Mouse (Mus musculus) midbrain, embryonic 11.5 days (tissue): ENCODE data around the gene Gnat2. TPM values are rescaled to one million over a fixed set of nuclear protein-coding genes. Genes with fewer than 3 reads are reported as not detected.

Source experiments
- ATAC-seq: fragments of 200-750 bp; cut with Nextera tagmentation; 2 replicates; pipeline ENCODE4 v1.8.0; 2017; ENCODE audit warnings: moderate TSS enrichment, moderate library complexity; ENCODE audit not compliant: low FRiP score
- DNase-seq: peaks from one replicate; pipeline ENCODE4 v3.0.0; 2015; ENCODE audit warnings: low spot score; ENCODE audit errors: missing footprints
- H3K27ac ChIP-seq: fragments of 300-500 bp; sonication (generic); 2 replicates; pipeline ENCODE4 v1.5.1; 2014; ENCODE audit warnings: low read depth, low read length
- H3K27me3 ChIP-seq: fragments of 300-500 bp; sonication (generic); 2 replicates; pipeline ENCODE4 v1.6.1; 2014; ENCODE audit warnings: mild to moderate bottlenecking, low read length, moderate library complexity, mixed read lengths; ENCODE audit not compliant: control insufficient read depth, insufficient read depth
- H3K36me3 ChIP-seq: fragments of 300-500 bp; sonication (generic); 2 replicates; pipeline ENCODE4 v1.6.1; 2014; ENCODE audit warnings: mild to moderate bottlenecking, low read length, moderate library complexity, mixed read lengths; ENCODE audit not compliant: control insufficient read depth, insufficient read depth
- H3K4me1 ChIP-seq: fragments of 300-500 bp; sonication (generic); 2 replicates; pipeline ENCODE4 v1.6.1; 2014; ENCODE audit warnings: low read length; ENCODE audit not compliant: control insufficient read depth, insufficient read depth
- H3K4me2 ChIP-seq: fragments of 300-500 bp; sonication (generic); 2 replicates; pipeline ENCODE4 v1.6.1; 2014; ENCODE audit warnings: mild to moderate bottlenecking, moderate library complexity
- H3K4me3 ChIP-seq: fragments of 300-500 bp; sonication (generic); 2 replicates; pipeline ENCODE4 v1.5.1; 2014; ENCODE audit warnings: low read depth, low read length
- H3K9ac ChIP-seq: fragments of 300-500 bp; sonication (generic); 2 replicates; pipeline ENCODE4 v1.6.1; 2014; ENCODE audit warnings: low read length
- H3K9me3 ChIP-seq: fragments of 300-500 bp; sonication (generic); 2 replicates; pipeline ENCODE4 v1.6.1; 2016; ENCODE audit warnings: low read length; ENCODE audit not compliant: control insufficient read depth
- WGBS: fragments of 180-500 bp; shearing (Covaris S2); extraction: QIAGEN DNeasy Blood & Tissue Kit; methylation state at CpG from one replicate; pipeline ENCODE4 v1.1.7; 2014; 5-methylcytosine and 5-hydroxymethylcytosine counted together
- polyA plus RNA-seq: library from polyadenylated mRNA; unstranded; fragments of >200 nt; fragmentation: Nextera tagmentation; extraction: Ambion mirVana; gene quantifications from 2 replicates; pipeline ENCODE4 v1.2.1, GENCODE M21; 2014

Gnat2 gene
- polyA plus RNA-seq, 1 experiment from 2014 or later, result 0.90 TPM

- peak; percentile 28 for DNase-seq
- 88% methylated on average over 3 of the region's 3 CpGs for WGBS
- H3K4me2 ChIP-seq, result no peak overlapping the region
- no peaks in the 10 kb centered on the region for H3K9me3 ChIP-seq
- H3K36me3 ChIP-seq, result peaks cover 9% of the 10 kb centered on the region; the same call in 1 of the 2 replicates
- no peak overlapping the region for H3K9ac ChIP-seq
- H3K27me3 ChIP-seq, result no peaks in the 10 kb centered on the region
- H3K4me3 ChIP-seq, result no peak overlapping the region
- H3K4me1 ChIP-seq, result no peaks in the 10 kb centered on the region
- ATAC-seq, result no peak
- H3K27ac ChIP-seq, result no peak overlapping the region
Observed at GRCm38 (mm10) chr3:108121101-108121500, 28.5 kb downstream of the Gnat2 start.

GRCm38 (mm10) chr3:108123242-108123641 is 30.7 kb downstream of the Gnat2 start:
- Histone ChIP-seq H3K9me3 (no peaks in the 10 kb centered on the region), H3K4me2 (no peak overlapping the region), H3K4me3 (no peak overlapping the region), H3K36me3 (peaks cover 6% of the 10 kb centered on the region; the same call in 1 of the 2 replicates), H3K4me1 (no peaks in the 10 kb centered on the region), H3K27ac (no peak overlapping the region), H3K27me3 (no peaks in the 10 kb centered on the region), H3K9ac (no peak overlapping the region)
- 96% methylated on average over 5 of the region's 5 CpGs for WGBS
- no peak for ATAC-seq
- DNase-seq, result peak; percentile 21

- 0 out of 2 replicates have a peak, but pooled peaks cover 2% of the 10 kb centered on the region for H3K36me3 ChIP-seq
- no peak overlapping the region for H3K9ac ChIP-seq
- no peak for ATAC-seq
- no peaks in the 10 kb centered on the region for H3K9me3 ChIP-seq
- H3K27ac ChIP-seq, result no peak overlapping the region
- 52% methylated on average over 1 of the region's 1 CpGs for WGBS
- H3K4me2 ChIP-seq, result no peak overlapping the region
- H3K27me3 ChIP-seq, result no peaks in the 10 kb centered on the region
- H3K4me1 ChIP-seq, result no peaks in the 10 kb centered on the region
- H3K4me3 ChIP-seq, result no peak overlapping the region
- DNase-seq, result no peak
Observed at GRCm38 (mm10) chr3:108124131-108124530, 31.5 kb downstream of the Gnat2 start.

GRCm38 (mm10) chr3:108126327-108126726 is 33.7 kb downstream of the Gnat2 start:
- no peak for DNase-seq
- no peaks in the 10 kb centered on the region for H3K4me1 ChIP-seq
- no peak overlapping the region for H3K9ac ChIP-seq
- no peak overlapping the region for H3K27ac ChIP-seq
- H3K4me2 ChIP-seq, result no peak overlapping the region
- H3K36me3 ChIP-seq, result 0 out of 2 replicates have a peak, but pooled peaks cover under 1% of the 10 kb centered on the region
- whole genome bisulfite sequencing, result 93% methylated on average over 3 of the region's 3 CpGs
- H3K27me3 ChIP-seq, result no peaks in the 10 kb centered on the region
- H3K9me3 ChIP-seq, result no peaks in the 10 kb centered on the region
- no peak for ATAC-seq
- H3K4me3 ChIP-seq, result no peak overlapping the region

- DNase-seq, result no peak
- Histone ChIP-seq H3K9me3 (no peaks in the 10 kb centered on the region), H3K4me2 (no peak overlapping the region), H3K36me3 (no peaks in the 10 kb centered on the region), H3K4me1 (peaks cover 2% of the 10 kb centered on the region; the same call in 1 of the 2 replicates), H3K27ac (no peak overlapping the region), H3K27me3 (no peaks in the 10 kb centered on the region), H3K9ac (no peak overlapping the region), H3K4me3 (no peak overlapping the region)
- 85% methylated on average over 5 of the region's 5 CpGs for WGBS
- no peak for ATAC-seq
Observed at GRCm38 (mm10) chr3:108128520-108128919, 35.9 kb downstream of the Gnat2 start.

- H3K9me3 ChIP-seq, result no peaks in the 10 kb centered on the region
- no peak overlapping the region for H3K4me3 ChIP-seq
- DNase-seq (peak; percentile 77), ATAC-seq (no peak)
- peaks cover 2% of the 10 kb centered on the region; the same call in 1 of the 2 replicates for H3K4me1 ChIP-seq
- H3K36me3 ChIP-seq, result no peaks in the 10 kb centered on the region
- no peak overlapping the region for H3K9ac ChIP-seq
- H3K27ac ChIP-seq, result no peak overlapping the region
- no peak overlapping the region for H3K4me2 ChIP-seq
- H3K27me3 ChIP-seq, result no peaks in the 10 kb centered on the region
- WGBS, result 97% methylated on average over 4 of the region's 4 CpGs
Observed at GRCm38 (mm10) chr3:108129367-108129766, 36.8 kb downstream of the Gnat2 start.

GRCm38 (mm10) chr3:108129804-108130203 is 37.2 kb downstream of the Gnat2 start:
- H3K4me2 ChIP-seq, result no peak overlapping the region
- H3K4me1 ChIP-seq, result peaks cover 2% of the 10 kb centered on the region; the same call in 1 of the 2 replicates
- no peaks in the 10 kb centered on the region for H3K27me3 ChIP-seq
- DNase-seq (no peak), ATAC-seq (no peak)
- no peaks in the 10 kb centered on the region for H3K36me3 ChIP-seq
- H3K9ac ChIP-seq, result no peak overlapping the region
- no peaks in the 10 kb centered on the region for H3K9me3 ChIP-seq
- WGBS, result 90% methylated on average over 4 of the region's 4 CpGs
- no peak overlapping the region for H3K27ac ChIP-seq
- H3K4me3 ChIP-seq, result no peak overlapping the region

- Histone ChIP-seq H3K4me2 (no peak overlapping the region), H3K4me3 (no peak overlapping the region), H3K27me3 (no peaks in the 10 kb centered on the region), H3K9ac (no peak overlapping the region), H3K36me3 (no peaks in the 10 kb centered on the region), H3K27ac (no peak overlapping the region), H3K9me3 (no peaks in the 10 kb centered on the region), H3K4me1 (peaks cover 2% of the 10 kb centered on the region; the same call in 1 of the 2 replicates)
- WGBS, result 97% methylated on average over 5 of the region's 5 CpGs
- ATAC-seq, result no peak
- DNase-seq, result no peak
Observed at GRCm38 (mm10) chr3:108131216-108131615, 38.6 kb downstream of the Gnat2 start.

GRCm38 (mm10) chr3:108131821-108132220 is 39.2 kb downstream of the Gnat2 start:
- Histone ChIP-seq H3K27ac (no peak overlapping the region), H3K4me3 (no peak overlapping the region), H3K4me1 (peaks cover 2% of the 10 kb centered on the region; the same call in 1 of the 2 replicates), H3K36me3 (no peaks in the 10 kb centered on the region), H3K4me2 (no peak overlapping the region), H3K9me3 (no peaks in the 10 kb centered on the region), H3K9ac (no peak overlapping the region), H3K27me3 (no peaks in the 10 kb centered on the region)
- DNase-seq (no peak), ATAC-seq (no peak)
- WGBS, result 93% methylated on average over 1 of the region's 1 CpGs
